Mouse (Mus musculus): Measurements from ENCODE around the gene Sar1b.

GRCm38 (mm10) chr11:51738651-51739403 lies 24.7 kb upstream of the Sar1b start:
- TF ChIP-seq POLR2A (IDR thresholded peaks at IDR 0.05; ENCODE audit: insufficient read length, low read depth) (no peak), MYOG (IDR thresholded peaks at IDR 0.05; ENCODE audit: control insufficient read depth in 1 of 3, insufficient read depth in 1 of 3, insufficient read length in 2 of 3, low read depth in 2 of 3) (no peak), CEBPB (IDR thresholded peaks at IDR 0.05; ENCODE audit: insufficient read depth, poor library complexity, severe bottlenecking) (no peak), MAX (IDR thresholded peaks at IDR 0.05; ENCODE audit: low read depth) (no peak), TCF12 (IDR thresholded peaks at IDR 0.05; ENCODE audit: insufficient read depth, poor library complexity, severe bottlenecking) (no peak), POLR2AphosphoS2 (IDR thresholded peaks at IDR 0.05; ENCODE audit: insufficient read length, low read depth) (no peak), MYOD1 (IDR thresholded peaks at IDR 0.05; ENCODE audit: control insufficient read depth in 1 of 3, insufficient read length in 2 of 3, low read depth in 2 of 3) (no peak)
